Mouse (Mus musculus) cortical plate, adult 2 months (tissue): ENCODE data around the gene Ctla2a.
"Not testable (repeated sequence)": the region's sequence is repeated elsewhere in the genome, so short reads cannot be mapped to it uniquely, and the experiment has no call there.

ENCODE experiments used
- CTCF ChIP-seq: fragments of 200-500 bp; IDR thresholded peaks from 2 replicates; pipeline ENCODE4 v1.5.1; 2011; ENCODE audit warnings: mild to moderate bottlenecking, control low read depth, low read length; ENCODE audit not compliant: insufficient read depth; ENCODE audit errors: extremely low read depth
- POLR2A ChIP-seq: fragments of 200-500 bp; IDR thresholded peaks from 2 replicates; pipeline ENCODE4 v1.6.1; 2011; ENCODE audit warnings: mild to moderate bottlenecking, low read length, control low read depth; ENCODE audit not compliant: insufficient read depth; ENCODE audit errors: extremely low read depth

DNA sequence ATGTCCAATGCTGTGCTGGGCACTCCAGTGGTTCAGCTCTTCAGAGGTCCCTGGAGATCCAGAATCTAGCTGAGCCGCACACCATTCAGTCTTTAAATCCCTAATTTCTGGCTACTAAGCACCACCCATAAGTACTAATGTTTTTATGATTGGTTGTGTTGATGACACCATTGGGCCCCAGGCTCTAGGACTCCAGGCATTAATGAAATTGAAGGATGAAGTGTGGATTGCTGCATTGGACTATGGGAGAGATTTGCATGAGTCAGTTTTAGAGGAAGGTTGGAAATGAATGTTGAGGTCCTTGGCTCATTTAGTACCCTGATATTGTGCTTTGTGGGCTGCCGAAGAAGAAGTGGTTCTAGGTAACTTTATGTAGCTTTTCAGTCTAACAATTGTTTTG is 31.6 kb downstream of the Ctla2a start, which contains the start of gene Tpbpb:
- not testable (repeated sequence) for TF ChIP-seq CTCF, POLR2A
